Mouse (Mus musculus): Measurements from ENCODE around the gene Nol6. TPM values are rescaled to one million over a fixed set of nuclear protein-coding genes. Genes with fewer than 3 reads are reported as not detected.

The Nol6 gene
- polyA plus RNA-seq, 1 experiment from 2014 or later = 19.1 TPM

DNA sequence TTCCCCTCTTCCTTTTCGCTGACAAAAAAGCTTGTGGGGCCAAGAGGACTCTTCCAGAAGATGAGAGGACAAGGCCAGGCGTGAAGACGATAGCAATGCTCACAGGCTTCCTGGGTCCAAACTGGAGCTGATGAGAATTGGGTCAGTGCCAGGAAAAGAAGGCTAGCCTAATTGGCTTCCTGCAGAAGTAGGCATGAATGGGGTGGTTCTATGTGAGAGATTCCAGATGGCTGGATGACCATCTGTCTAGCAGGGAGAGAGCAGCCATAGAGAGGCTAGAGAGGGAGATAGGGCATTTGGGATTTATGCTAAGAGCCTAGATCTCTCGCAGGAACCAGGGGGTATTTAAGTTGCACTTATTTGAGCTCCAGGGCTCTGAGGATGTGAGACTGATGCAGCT, 16.8 kb downstream of the Nol6 start:
- Histone ChIP-seq H3K27ac (ENCODE audit: low read depth, low read length) (no peak overlapping the region), H3K4me3 (ENCODE audit: low read depth, low read length) (no peak overlapping the region), H3K9ac (ENCODE audit: low read length) (no peak overlapping the region), H3K27me3 (ENCODE audit: control insufficient read depth, insufficient read depth, low read length) (no peaks in the 10 kb centered on the region), H3K4me2 (no peak overlapping the region), H3K4me1 (ENCODE audit: control insufficient read depth, insufficient read depth, low read length) (no peaks in the 10 kb centered on the region), H3K9me3 (ENCODE audit: control insufficient read depth, low read length) (no peaks in the 10 kb centered on the region), H3K36me3 (ENCODE audit: control insufficient read depth, insufficient read depth, low read length) (no peaks in the 10 kb centered on the region)
- no peak for DNase-seq (ENCODE audit: low spot score, missing footprints)
- ATAC-seq (ENCODE audit: low FRiP score) = no peak
- WGBS = 91% methylated on average over 4 of the region's 4 CpGs

GRCm38 (mm10) chr4:41102901-41103300, 21.4 kb downstream of the Nol6 start:
- peaks cover 9% of the 10 kb centered on the region for H3K27me3 ChIP-seq (ENCODE audit: control insufficient read depth, insufficient read depth, low read length)
- no peak overlapping the region for H3K27ac ChIP-seq (ENCODE audit: low read depth, low read length)
- no peak overlapping the region for H3K4me3 ChIP-seq (ENCODE audit: low read depth, low read length)
- no peak overlapping the region for H3K9ac ChIP-seq (ENCODE audit: low read length)
- DNase-seq (ENCODE audit: low spot score, missing footprints) (peak; percentile 49), ATAC-seq (ENCODE audit: low FRiP score) (no peak)
- H3K4me1 ChIP-seq (ENCODE audit: control insufficient read depth, insufficient read depth, low read length) = no peaks in the 10 kb centered on the region
- no peak overlapping the region for H3K4me2 ChIP-seq
- H3K36me3 ChIP-seq (ENCODE audit: control insufficient read depth, insufficient read depth, low read length) = no peaks in the 10 kb centered on the region
- H3K9me3 ChIP-seq (ENCODE audit: control insufficient read depth, low read length) = no peaks in the 10 kb centered on the region

- Histone ChIP-seq H3K27me3 (ENCODE audit: control insufficient read depth, insufficient read depth, low read length) (peaks cover 20% of the 10 kb centered on the region), H3K9ac (ENCODE audit: low read length) (no peak overlapping the region), H3K4me1 (ENCODE audit: control insufficient read depth, insufficient read depth, low read length) (no peaks in the 10 kb centered on the region), H3K27ac (ENCODE audit: low read depth, low read length) (no peak overlapping the region), H3K4me3 (ENCODE audit: low read depth, low read length) (no peak overlapping the region), H3K36me3 (ENCODE audit: control insufficient read depth, insufficient read depth, low read length) (no peaks in the 10 kb centered on the region), H3K4me2 (no peak overlapping the region), H3K9me3 (ENCODE audit: control insufficient read depth, low read length) (no peaks in the 10 kb centered on the region)
- 22% methylated on average over 1 of the region's 1 CpGs for WGBS
- DNase-seq (ENCODE audit: low spot score, missing footprints) (peak; percentile 28), ATAC-seq (ENCODE audit: low FRiP score) (no peak)
Observed at GRCm38 (mm10) chr4:41100986-41101385, 23.3 kb downstream of the Nol6 start.

DNA sequence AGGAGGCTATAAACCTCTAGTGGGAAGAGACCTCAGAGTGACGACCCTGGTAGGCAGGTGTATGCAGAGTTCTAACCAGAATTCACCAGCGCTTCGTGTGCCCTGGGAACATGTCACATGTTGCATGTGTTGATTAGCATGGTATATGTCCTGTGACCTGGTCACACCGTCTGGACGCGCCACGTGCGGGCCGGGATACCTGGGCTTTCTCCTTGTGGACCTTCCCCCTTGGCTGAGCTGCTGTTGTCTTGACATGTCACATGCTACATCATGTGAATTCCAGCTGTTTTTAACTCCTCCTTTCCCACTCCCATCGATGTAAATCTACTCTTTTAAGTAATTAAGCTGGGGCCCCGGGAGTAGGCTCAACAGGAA, 25.7 kb downstream of the Nol6 start:
- DNase-seq (ENCODE audit: low spot score, missing footprints) (peak; percentile 84), ATAC-seq (ENCODE audit: low FRiP score) (0 out of 2 replicates have a peak, but pooled peaks have one; percentile 14)
- Histone ChIP-seq H3K4me1 (ENCODE audit: control insufficient read depth, insufficient read depth, low read length) (no peaks in the 10 kb centered on the region), H3K9me3 (ENCODE audit: control insufficient read depth, low read length) (no peaks in the 10 kb centered on the region), H3K36me3 (ENCODE audit: control insufficient read depth, insufficient read depth, low read length) (no peaks in the 10 kb centered on the region), H3K27ac (ENCODE audit: low read depth, low read length) (no peak overlapping the region), H3K27me3 (ENCODE audit: control insufficient read depth, insufficient read depth, low read length) (peaks cover 20% of the 10 kb centered on the region), H3K4me3 (ENCODE audit: low read depth, low read length) (peak overlapping the region; percentile 41), H3K9ac (ENCODE audit: low read length) (peak overlapping the region; percentile 58; the same call in 1 of the 2 replicates), H3K4me2 (peak overlapping the region; percentile 84)
- 21% methylated on average over 11 of the region's 11 CpGs for WGBS

- peak; percentile 89 for DNase-seq (ENCODE audit: low spot score, missing footprints)
- H3K36me3 ChIP-seq (ENCODE audit: control insufficient read depth, insufficient read depth, low read length) = no peaks in the 10 kb centered on the region
- H3K27ac ChIP-seq (ENCODE audit: low read depth, low read length) = no peak within 1 kb of the TSS
- H3K9ac ChIP-seq (ENCODE audit: low read length) = peak within 1 kb of the TSS; percentile 58
- no peaks in the 10 kb centered on the region for H3K4me1 ChIP-seq (ENCODE audit: control insufficient read depth, insufficient read depth, low read length)
- ATAC-seq (ENCODE audit: low FRiP score) = peak; percentile 61; the same call in 1 of the 2 replicates
- peak within 1 kb of the TSS; percentile 84 for H3K4me2 ChIP-seq
- peaks cover 20% of the 10 kb centered on the region for H3K27me3 ChIP-seq (ENCODE audit: control insufficient read depth, insufficient read depth, low read length)
- H3K9me3 ChIP-seq (ENCODE audit: control insufficient read depth, low read length) = no peaks in the 10 kb centered on the region
- WGBS = under 1% methylated on average over 42 of the region's 42 CpGs
- peak within 1 kb of the TSS; percentile 41 for H3K4me3 ChIP-seq (ENCODE audit: low read depth, low read length)
Observed at GRCm38 (mm10) chr4:41097871-41098576, 26.2 kb downstream of the Nol6 start, which contains the start of gene Aqp3. Aqp3 (minus strand) TSS chr4:41098183.

- Histone ChIP-seq H3K4me1 (ENCODE audit: control insufficient read depth, insufficient read depth, low read length) (no peaks in the 10 kb centered on the region), H3K27ac (ENCODE audit: low read depth, low read length) (no peak overlapping the region), H3K27me3 (ENCODE audit: control insufficient read depth, insufficient read depth, low read length) (peaks cover 20% of the 10 kb centered on the region), H3K36me3 (ENCODE audit: control insufficient read depth, insufficient read depth, low read length) (no peaks in the 10 kb centered on the region), H3K4me3 (ENCODE audit: low read depth, low read length) (no peak overlapping the region), H3K9ac (ENCODE audit: low read length) (peak overlapping the region; percentile 58; the same call in 1 of the 2 replicates), H3K9me3 (ENCODE audit: control insufficient read depth, low read length) (no peaks in the 10 kb centered on the region), H3K4me2 (peak overlapping the region; percentile 84)
- 41% methylated on average over 13 of the region's 13 CpGs for WGBS
- ATAC-seq (ENCODE audit: low FRiP score) (no peak), DNase-seq (ENCODE audit: low spot score, missing footprints) (no peak)
Observed at GRCm38 (mm10) chr4:41097381-41097780, 26.9 kb downstream of the Nol6 start.

DNA sequence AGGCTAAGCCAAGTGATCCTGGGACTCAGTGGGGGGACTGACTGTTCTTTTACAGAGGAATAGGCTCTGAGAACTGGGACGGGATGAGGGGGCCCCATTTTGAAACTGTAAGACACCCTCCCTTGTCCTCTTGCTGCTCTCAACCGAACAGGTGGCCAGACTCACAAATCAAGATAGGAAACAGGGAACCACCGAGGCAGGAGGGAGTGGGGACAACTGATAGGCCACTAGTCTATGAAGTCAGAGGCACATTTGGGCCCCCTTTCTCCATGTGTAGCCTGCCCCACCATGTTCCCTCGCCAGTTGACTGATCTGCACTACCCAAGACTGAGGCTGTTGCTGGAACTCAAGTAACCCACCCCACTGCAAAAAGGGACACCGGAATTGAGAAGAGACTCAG, 27.5 kb downstream of the Nol6 start:
- Histone ChIP-seq H3K27me3 (ENCODE audit: control insufficient read depth, insufficient read depth, low read length) (peaks cover 20% of the 10 kb centered on the region), H3K9me3 (ENCODE audit: control insufficient read depth, low read length) (no peaks in the 10 kb centered on the region), H3K4me1 (ENCODE audit: control insufficient read depth, insufficient read depth, low read length) (no peaks in the 10 kb centered on the region), H3K36me3 (ENCODE audit: control insufficient read depth, insufficient read depth, low read length) (no peaks in the 10 kb centered on the region), H3K9ac (ENCODE audit: low read length) (no peak overlapping the region), H3K4me2 (no peak overlapping the region), H3K4me3 (ENCODE audit: low read depth, low read length) (no peak overlapping the region), H3K27ac (ENCODE audit: low read depth, low read length) (no peak overlapping the region)
- 78% methylated on average over 5 of the region's 5 CpGs for WGBS
- DNase-seq (ENCODE audit: low spot score, missing footprints) (peak; percentile 79), ATAC-seq (ENCODE audit: low FRiP score) (no peak)

DNA sequence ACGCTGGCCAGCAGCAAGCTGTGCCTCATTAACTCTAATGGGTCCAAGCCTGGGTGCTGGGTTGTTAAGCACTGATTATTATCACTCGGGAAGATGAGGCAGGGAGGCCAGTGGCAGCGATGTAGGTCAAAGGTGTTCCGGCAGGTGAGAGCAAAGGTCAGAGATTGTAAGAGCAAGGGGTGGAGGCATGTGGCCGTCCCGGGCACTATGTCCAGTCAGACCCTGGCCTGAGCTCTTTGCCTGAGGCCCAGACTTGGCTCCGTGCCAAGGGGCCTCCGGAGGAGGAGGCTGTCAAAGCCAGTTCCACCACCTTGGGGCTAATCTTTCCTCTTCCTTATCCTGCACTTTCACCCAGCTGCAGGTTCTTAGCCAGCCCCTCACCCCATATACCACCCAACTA, 28.1 kb downstream of the Nol6 start:
- no peak overlapping the region for H3K4me3 ChIP-seq (ENCODE audit: low read depth, low read length)
- H3K27me3 ChIP-seq (ENCODE audit: control insufficient read depth, insufficient read depth, low read length) = peaks cover 20% of the 10 kb centered on the region
- no peaks in the 10 kb centered on the region for H3K9me3 ChIP-seq (ENCODE audit: control insufficient read depth, low read length)
- no peaks in the 10 kb centered on the region for H3K36me3 ChIP-seq (ENCODE audit: control insufficient read depth, insufficient read depth, low read length)
- ATAC-seq (ENCODE audit: low FRiP score) (no peak), DNase-seq (ENCODE audit: low spot score, missing footprints) (peak; percentile 82)
- H3K4me1 ChIP-seq (ENCODE audit: control insufficient read depth, insufficient read depth, low read length) = no peaks in the 10 kb centered on the region
- H3K27ac ChIP-seq (ENCODE audit: low read depth, low read length) = no peak overlapping the region
- H3K9ac ChIP-seq (ENCODE audit: low read length) = no peak overlapping the region
- H3K4me2 ChIP-seq = no peak overlapping the region
- 83% methylated on average over 8 of the region's 8 CpGs for WGBS

- no peaks in the 10 kb centered on the region for H3K36me3 ChIP-seq (ENCODE audit: control insufficient read depth, insufficient read depth, low read length)
- no peak overlapping the region for H3K27ac ChIP-seq (ENCODE audit: low read depth, low read length)
- no peaks in the 10 kb centered on the region for H3K9me3 ChIP-seq (ENCODE audit: control insufficient read depth, low read length)
- H3K4me3 ChIP-seq (ENCODE audit: low read depth, low read length) = no peak overlapping the region
- H3K27me3 ChIP-seq (ENCODE audit: control insufficient read depth, insufficient read depth, low read length) = peaks cover 20% of the 10 kb centered on the region
- DNase-seq (ENCODE audit: low spot score, missing footprints) (peak; percentile 35), ATAC-seq (ENCODE audit: low FRiP score) (no peak)
- no peak overlapping the region for H3K4me2 ChIP-seq
- H3K9ac ChIP-seq (ENCODE audit: low read length) = no peak overlapping the region
- 84% methylated on average over 9 of the region's 9 CpGs for WGBS
- H3K4me1 ChIP-seq (ENCODE audit: control insufficient read depth, insufficient read depth, low read length) = no peaks in the 10 kb centered on the region
Observed at GRCm38 (mm10) chr4:41094361-41094760, 29.9 kb downstream of the Nol6 start.

Data from midbrain, embryonic 11.5 days (tissue).